Mouse (Mus musculus) adrenal gland, postnatal 10 days (tissue): ENCODE measurements around the gene Card6. TPM values are rescaled to one million over a fixed set of nuclear protein-coding genes. Genes with fewer than 3 reads are reported as not detected.
A peak's percentile ranks its signal among the peaks of the same experiment; 100 is the strongest.
"Not testable (repeated sequence)": the region's sequence is repeated elsewhere in the genome, so short reads cannot be mapped to it uniquely, and the experiment has no call there.

Experiments
- DNase-seq: peaks from one replicate; pipeline ENCODE4 v3.0.0; 2021; ENCODE audit warnings: mixed read lengths
- total RNA-seq, 2 experiments: library from RNA; stranded (reverse); gene quantifications; 2 replicates each; pipeline ENCODE4 v1.2.3; 2021

Gene Card6
- total RNA-seq, 2 experiments from 2014 or later = 9.3 TPM

DNA sequence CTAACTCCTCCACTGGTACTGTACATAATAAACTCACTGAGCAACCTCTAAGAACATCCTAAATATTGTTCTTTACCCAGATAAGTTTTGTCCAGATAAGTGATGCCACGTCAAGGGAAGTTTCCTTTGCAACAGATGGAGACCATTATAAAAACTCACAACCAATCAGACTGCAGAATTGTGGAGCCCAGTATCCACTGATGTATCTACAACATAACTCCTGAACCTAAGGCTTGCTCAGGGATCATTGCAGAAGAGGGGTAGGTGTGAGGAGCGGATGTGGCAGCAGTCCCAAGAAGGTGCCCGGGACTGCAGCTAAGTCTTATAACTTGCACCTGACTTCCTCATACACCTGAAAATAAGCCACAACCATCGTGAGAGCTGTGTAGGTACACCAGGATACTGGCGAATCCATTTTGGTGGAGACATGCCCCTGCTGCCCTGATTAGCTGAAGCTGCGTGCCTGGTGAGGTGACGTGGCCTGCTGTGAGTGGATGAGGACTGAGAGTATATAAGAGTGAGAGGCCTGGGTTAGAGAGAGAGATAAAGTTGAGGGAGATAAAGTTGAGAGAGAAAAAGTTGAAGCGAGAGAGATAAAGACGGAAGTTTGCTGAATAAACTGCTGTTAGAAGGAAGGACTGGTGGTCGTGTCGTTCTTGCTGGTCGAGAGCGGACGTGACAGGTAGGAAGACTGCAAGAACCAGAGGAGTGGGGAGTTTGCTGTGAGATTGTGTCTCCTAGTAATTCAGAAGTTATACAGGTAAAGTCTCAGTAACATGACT is 22.7 kb upstream of the Card6 start:
- DNase-seq = not testable (repeated sequence)

DNA sequence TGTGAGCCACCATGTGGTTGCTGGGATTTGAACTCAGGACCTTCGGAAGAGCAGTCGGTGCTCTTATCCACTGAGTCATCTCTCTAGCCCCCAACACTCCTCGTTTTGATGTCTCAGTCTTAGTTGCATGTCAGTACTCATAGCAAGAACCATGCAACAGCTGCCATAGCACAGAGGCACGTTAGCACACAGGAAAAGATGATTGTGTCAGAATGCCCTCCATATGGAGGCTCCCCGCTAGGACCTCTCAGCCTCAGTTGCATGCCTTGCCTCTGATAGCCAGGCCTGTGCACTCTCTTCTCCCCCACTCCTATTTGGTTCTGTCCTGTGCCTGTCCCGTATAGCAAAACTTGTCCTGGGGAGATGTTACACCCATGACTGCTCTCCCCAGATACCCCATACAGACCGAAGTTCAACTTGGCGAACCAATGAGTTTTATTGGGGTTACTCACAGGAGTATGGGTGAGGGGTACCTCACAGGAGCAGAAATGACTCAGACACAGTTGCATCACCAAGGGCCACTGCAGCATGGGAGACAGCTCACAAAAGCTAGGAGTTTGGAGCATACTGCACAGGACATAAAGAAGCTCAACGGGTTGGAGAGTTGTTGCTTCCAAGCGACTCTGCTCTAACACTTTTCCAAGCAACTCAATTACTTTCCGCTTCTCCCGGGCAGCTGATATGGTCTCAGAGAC is 20.9 kb upstream of the Card6 start:
- no peak for DNase-seq

DNA sequence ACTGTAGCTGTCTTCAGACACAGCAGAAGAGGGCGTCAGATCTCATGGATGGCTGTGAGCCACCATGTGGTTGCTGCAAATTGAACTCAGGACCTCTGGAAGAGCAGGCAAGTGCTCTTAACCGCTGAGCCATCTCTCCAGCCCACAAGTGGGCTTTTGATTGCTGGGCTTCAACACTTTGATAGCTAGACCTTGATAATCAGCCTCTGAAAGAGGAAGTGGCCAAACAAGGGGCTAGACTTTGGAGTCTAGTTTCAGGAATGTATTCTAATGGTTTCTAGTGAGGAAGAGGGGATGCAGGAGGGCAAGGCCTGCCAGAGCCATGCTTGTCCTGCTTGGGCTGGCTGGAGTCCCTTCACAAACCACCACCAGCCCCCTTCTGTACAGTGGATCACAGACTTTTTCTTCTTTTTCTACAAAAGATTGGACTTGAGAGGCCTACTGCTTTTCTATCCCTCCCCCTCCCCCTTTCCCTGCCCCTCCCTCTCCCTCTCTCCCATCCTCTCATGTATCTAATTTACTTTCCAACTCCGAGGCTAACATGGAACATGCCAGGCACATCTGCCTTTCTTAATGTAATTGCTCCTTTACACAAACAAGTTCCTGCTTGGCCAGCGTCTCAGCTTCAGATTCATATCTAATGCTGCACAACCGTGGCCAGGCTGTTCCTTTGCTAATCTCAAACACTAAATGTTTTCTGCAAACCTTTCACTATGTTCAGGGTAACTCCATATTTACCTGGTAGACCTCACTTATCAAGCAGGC is 20.0 kb upstream of the Card6 start:
- DNase-seq = no peak

DNA sequence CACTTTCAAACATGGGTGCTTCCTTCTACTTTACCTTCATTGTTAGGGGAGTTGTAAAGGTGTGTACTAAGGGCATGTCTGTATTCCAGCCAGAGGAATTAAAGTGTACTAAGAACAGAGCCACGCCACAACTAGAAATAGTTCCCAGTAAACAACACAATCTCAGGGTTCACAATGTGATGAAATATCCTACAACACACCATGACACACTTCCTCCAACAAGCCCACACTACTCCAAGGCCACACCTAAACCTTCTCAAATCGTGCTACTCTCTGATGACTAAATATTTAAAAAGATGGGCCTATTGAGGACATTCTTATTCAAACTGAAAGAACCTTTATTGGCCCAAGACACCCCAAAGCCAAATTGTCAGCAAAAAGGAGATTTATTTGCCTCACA is 19.1 kb upstream of the Card6 start:
- no peak for DNase-seq

DNA sequence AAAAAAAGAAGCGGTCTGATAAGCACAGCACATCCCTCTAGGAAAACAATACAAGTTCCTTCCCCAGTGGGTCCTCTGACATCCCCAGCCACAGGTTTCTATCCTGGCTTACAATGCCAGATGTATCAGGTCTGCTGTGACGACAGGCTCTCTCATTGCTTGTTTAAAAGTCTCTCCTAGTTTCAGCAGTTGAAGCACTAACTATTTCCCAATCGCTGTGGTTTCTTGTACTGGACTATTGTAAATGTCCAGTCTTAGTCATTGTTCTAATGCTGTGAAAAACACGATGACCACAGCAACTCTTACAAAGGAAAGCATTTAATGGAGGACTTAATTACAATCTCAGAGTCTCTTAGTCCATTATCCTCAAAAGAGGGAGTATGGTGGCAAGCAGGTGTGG is 18.1 kb upstream of the Card6 start:
- no peak for DNase-seq

DNA sequence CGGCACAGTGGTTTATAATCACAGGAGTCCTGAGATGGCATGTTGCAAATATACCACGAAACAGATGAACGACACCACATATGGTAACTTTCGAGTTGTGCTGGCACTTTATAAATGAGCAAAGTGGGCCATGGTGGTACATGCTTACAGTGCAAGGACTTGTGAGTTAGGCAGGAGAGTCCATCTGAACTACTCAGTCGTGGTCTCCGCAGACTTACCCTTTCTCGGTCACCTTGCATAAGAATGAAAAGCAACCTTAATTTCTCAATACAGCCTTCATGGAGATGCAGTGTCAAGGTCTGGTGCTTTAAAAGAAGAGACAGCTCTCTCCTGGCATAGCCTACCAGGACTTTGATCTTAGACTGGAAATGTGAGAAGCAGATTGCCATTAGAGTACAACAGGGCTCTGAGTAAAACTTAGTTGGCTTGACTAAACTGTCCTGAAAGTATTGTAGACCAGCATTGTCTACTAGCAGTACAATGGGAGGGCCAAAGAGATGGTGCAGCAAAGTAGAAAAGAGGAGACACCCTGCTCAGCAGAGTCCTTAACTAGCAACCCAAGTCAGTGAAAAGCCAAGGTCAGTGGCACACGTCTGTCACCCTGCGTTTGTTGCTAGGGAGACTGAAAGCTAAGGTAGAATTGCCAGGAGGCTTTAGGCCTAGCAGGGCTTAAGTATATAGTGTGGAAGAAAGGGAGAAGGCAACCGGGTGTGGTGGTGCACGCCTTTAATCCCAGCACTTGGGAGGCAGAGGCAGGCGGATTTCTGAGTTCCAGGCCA is 13.4 kb upstream of the Card6 start:
- no peak for DNase-seq

DNA sequence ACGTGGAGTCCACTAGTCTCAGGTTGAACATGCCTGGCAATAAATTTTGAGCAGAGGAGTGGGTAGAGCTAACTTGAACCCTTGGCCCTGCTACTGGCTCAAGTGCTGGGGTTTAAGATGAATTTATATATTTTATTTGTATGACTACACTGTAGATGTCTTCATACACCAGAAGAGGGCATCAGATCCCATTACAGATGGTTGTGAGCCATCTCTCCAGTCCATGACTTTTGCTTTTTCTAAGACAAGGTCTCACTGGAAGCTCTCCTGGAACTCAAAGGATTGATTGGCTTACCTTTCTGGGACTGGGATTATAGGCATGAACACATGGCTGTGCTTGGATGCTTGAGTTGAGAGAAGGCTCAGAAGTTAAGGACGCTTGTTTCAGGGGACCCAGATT is 11.4 kb upstream of the Card6 start:
- no peak for DNase-seq

DNA sequence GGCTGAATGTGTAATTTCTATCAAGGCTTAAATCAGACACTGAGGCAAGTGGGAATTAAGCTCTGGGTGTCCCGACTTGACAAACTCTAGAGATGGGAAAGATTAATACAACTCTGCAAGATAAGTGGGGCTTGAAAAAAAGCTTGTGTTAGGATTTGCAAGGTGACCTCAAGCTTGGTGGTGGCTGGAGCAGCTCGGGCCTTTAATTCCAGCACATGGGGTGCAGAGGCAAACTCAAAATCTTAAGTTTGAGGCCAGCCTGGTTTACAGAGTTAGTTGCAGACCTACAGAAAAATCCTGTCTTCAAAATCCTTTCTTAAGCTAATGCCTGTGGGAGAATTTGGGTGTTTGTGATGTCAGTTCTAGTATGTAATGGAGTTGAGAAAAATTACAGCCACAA is 10.9 kb upstream of the Card6 start:
- no peak for DNase-seq

DNA sequence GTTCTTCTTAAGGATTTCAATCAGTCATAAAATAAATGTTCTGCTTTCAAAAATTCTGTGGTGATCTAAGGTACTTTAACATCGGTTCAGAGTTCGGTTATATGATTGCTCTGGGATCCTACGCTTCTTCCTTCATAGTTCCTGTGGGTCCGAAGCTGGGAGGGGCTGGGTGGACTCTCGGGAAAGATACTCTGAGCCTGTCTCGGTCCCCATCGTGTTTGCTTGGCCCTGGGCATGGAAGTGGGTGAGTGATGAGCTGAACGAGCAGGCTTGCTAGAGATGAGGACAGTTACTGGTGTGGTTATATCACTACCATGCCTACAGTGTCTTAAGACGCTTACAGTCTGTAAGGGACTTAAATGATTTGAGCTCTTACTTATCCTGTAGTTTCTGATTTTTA is 10.3 kb upstream of the Card6 start:
- DNase-seq = no peak

DNA sequence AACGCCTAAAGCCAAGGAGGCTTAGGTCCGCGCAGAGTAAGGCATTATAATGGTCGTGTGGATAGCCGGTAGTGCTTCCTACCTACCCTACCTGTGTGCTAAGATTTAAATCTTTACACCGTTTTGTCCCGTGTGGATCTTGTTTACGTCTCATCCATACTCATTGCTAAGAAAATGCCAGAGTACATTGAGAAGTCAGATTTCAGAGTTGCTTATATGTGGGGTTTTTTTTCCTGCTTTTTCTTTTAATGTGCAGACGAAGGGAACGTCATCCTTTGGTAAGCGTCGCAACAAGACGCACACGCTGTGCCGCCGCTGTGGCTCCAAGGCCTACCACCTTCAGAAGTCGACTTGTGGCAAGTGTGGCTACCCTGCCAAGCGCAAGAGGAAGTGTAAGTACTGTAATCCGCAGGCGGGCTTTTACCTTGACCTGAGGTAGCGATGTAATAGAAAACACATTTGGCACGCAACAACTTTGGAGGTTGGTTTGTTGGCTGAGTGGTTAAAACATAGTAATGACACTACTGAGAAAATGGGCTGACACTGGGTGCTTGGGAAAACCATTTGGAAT is 8.8 kb upstream of the Card6 start:
- peak; percentile 43 for DNase-seq

DNA sequence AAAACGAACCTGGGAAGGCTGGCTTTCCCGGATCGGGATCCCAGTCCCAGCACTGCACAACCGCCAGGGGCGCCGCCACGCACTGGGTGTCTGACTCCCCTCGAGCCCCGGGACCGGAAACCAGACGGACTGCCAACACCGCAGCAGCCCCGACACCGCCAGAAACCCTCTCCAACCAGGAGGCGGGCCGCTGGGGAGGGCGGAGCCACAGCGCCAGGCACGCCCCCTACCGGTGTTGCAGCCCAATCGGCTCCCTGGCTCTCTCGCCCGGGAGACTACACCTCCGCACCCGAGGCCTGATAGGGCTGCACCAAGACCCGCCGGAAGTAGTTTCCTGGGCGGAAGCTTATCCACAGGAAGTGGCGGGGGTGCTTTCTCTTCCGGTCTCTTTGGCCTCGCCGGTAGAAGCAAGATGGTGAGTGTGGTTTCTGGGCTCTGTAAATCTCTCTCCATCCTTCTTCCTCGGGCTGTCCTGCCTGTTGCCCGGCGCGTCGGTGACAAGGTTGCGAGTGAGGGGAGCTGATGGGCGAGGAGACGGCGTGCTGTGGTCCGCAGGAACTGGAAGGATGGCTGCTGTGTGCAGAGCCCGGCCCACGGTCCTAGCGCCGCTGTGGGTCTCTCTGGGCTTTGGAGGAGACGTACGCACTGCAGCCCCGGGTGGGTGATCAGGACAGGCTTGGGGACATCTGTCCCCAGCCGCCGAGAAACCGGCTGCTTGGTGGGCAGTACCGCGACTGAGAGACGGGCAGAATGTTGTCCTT is 8.1 kb upstream of the Card6 start, which contains the start of gene Rpl37:
Gene Rpl37 (plus strand): TSS at position 376 of the 761 bp plus-strand sequence.
- DNase-seq = peak; percentile 100

DNA sequence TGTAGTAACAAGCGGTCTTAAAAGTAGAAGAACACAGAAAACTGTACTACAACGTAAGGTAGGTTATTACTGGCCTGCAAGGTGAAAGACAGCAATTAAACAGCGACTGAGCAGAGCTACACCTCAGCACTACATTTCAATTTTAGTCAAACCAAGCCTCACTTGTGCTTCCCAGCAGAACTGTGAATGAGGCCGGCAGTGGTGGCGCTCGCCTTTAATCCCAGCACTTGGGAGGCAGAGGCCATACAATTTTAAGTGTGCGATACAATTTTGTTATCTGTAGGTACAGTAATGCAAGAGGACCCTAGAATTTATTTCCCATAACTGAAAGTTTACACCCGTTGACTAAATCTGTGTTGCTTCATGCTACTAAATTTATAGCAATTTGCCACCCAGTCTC is 6.8 kb upstream of the Card6 start:
- no peak for DNase-seq

DNA sequence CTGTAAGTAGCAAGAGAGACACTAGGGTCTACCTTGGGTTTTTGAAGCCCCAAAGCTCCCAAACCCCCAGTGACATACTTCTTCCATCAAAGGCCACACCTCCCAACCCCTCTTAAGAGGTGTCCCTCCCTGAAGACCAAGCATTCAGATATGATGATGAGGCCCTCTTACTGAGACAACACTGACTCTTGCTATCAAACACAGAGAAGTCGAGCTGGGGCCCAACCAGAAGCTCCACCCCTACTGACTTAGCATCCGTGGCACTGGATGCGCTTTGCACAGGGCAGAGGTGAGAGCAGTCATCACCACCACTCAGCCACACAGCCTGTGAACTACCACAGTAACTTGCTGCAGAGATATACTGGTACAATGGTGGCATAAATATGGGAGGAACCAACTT is 4.3 kb upstream of the Card6 start:
- no peak for DNase-seq

DNA sequence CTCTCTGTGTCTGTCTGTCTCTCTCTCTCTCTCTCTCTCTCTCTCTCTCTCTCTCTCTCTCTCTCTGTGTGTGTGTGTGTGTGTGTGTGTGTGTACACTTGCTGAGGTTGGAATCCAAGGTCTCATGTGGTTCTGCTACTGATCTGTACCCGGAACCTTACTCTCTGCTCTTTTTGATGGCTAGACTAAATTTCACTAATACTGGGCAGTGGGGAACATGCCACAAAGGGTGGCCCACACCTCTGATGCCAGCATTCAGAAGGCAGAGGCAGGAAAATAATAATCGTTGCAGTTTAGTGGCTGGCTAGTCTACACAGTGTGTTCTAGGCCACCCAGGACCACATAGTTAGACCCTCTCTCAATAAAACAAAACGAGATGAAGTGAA is 309 bp upstream of the Card6 start:
- DNase-seq = no peak

DNA sequence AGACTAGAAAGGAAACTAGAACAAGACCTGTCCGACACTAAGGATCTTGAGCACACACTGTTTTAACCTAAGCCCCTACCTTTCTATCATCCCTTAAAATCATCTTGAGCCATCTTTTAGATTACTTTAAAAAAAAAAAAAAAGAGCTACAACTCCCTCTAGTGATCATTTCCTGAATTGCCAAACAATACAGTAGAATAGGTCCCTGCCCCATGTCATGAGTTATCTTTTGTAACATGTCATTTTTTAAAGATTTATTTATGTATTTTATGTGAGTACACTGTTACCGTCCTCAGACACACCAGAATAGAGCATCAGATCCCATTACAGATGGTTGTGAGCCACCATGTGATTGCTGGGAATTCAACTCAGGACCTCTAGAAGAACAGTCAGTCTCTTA is 2.0 kb downstream of the Card6 start:
- DNase-seq = no peak

DNA sequence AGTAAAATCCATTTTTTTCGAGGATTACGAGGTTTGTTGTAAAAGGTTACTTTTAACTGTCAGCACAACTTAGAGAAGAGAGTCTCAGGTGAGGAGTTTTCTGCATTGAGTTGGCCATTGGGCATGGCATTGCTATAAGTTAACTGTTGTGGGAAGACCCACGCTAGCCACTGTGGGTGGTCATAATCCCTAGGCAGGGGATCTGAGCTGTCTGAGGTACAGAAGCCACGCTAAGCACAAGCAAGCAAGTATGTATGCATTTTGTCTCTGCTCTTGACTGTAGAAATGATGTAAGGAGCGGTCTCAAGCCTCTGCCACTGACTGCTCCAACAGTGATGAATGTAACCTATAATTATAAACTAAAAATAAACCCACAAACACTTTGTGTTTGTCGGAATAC is 2.4 kb downstream of the Card6 start:
- DNase-seq = no peak

DNA sequence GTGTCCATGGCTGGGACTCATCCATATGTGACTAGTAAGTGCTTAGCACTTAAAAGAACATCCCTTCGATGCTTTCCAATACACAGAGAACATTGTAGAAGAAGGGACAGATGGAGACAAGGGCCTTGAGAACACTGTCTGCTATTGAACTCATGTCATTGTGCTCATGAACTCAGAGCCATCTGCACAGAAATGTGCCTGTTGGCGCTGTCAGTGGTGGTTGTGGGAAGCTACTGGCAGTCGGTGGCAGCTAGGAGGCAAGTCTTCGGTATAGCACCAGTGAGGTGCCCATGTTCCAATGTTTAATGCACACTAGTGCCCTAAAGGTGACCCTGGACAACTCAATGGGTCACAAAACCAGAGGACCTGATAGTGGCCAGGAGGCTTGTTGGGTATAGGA is 6.0 kb downstream of the Card6 start:
- DNase-seq = no peak

DNA sequence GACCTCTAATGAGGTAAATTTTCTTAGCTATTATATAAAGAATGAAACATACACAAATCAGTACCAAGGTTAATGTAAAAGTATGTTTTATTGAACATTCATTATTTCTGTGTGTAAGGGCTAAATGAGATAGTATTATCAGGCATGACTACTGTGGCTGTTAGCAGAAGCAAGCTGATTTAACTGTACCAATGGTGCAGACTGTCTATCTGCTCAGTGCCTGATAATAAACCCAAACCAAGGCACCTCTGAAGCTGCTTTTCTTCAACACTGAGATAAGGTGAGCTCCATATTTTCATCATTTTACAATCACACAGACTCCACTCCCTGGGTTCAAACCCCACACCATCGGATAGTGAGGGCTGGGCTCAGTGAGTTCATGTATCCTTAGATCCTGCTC is 11.0 kb downstream of the Card6 start:
- no peak for DNase-seq

DNA sequence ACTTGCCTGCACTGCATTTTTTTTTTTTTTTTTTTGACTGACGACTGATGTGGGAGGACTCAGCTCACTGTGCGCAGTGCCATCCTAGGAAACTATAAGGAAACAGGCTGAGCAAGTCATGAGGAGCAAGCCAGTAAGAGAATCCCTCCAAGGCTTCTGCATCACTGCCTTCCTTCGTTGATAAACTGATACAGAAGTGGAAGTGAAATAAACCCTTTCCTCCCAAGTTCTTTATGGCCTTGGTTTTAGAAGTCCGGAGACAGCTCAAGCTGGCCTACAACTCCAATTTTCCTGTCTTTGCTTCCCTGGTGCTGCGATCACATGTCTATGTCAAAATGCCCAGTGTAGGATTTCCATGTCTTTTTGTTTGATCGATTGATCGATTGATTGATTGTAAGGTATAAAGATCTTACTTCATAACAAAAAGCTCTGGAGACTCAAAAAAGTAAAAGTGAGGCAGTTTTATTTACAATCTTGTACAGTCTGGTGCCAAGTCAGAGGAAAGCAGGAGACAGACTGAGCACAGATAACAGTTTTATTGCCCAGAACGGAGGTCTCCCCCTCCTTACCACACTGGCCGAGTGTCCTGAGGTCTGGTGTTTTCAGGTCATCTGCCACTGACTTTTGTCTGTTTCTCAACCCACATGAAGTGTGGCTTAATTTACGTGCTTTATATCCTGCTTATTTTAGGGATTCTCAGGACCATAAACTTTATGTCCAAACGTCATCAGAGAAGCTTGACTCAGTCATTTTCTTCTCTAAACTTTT is 12.6 kb downstream of the Card6 start:
- no peak for DNase-seq

DNA sequence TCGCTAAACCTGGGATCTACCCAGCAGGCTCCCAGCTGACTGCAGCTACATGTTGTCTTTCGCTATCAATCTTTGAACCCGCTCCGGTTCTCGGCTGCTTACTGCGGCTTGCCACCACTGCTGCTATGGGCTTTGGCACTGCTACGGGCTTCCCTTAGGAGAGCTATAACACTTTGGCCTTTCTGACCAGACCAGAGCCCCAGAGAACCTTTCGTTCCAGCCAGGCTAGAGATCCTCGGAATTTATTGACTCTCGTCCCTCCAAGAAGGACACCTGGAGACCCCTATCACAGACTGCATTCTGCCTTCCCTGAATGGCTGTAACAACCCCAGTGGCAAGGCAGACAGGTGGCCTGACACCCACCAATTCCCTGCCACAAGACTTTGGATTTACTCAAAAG is 18.2 kb downstream of the Card6 start:
- no peak for DNase-seq
